Mouse (Mus musculus): ENCODE measurements around the gene Zfp821.

DNA sequence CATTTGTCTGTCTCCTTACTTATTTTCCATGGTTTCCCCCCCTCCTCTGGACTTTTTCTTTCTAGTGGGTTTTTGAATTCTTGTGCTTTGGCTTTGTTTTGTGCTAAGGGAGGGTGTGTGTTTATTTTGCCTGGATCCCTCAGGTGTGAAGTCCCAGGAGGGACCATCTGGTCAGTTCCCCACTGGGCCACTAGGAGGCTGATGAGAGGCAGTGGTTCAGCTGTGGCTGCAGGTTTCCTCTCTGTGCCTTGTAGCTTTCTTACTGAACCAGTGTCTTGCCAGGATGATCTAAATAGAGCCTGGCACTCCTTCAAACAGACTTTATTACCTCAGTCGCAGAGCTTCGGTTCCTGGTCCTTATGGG, 1.5 kb downstream of the Zfp821 start:
- TF ChIP-seq UBTF (IDR thresholded peaks at IDR 0.05; ENCODE audit: low read depth, low read length) = no peak
- no peak for TF ChIP-seq ETS1 (conservative IDR thresholded peaks at IDR 0.05; ENCODE audit: low read depth, low read length)
- TF ChIP-seq POLR2A (IDR thresholded peaks at IDR 0.05; ENCODE audit: low read depth, low read length) = no peak

Measured in CH12.LX (cell line).